Mouse (Mus musculus) megakaryocyte, adult 5-6 weeks (primary cell): ENCODE data around the gene Slc39a13. TPM values are rescaled to one million over a fixed set of nuclear protein-coding genes. Genes with fewer than 3 reads are reported as not detected.
"Not testable (repeated sequence)": the region's sequence is repeated elsewhere in the genome, so short reads cannot be mapped to it uniquely, and the experiment has no call there.

Experiments
- ATAC-seq: 2 replicates; pipeline ENCODE4 v1.8.0; 2016; ENCODE audit warnings: mild to moderate bottlenecking, inconsistent platforms; ENCODE audit not compliant: poor library complexity, severe bottlenecking
- total RNA-seq, 2 experiments: library from RNA; stranded (forward) in 1 of 2; stranded (reverse) in 1 of 2; fragments of 153-499, 151-499 nt in 1 of 2; fragments of 221-1000, 200-1000 nt in 1 of 2; gene quantifications; 2 replicates each; pipeline versions ENCODE4 v1.2.3 to v1.2.4; 2015 to 2017

Slc39a13 gene
- total RNA-seq, 2 experiments from 2014 or later = 10.9 to 15.6 TPM

- no peak for ATAC-seq
These were observed 1.9 kb downstream of the Slc39a13 start for GRCm38 (mm10) chr2:91068162-91068871.

- no peak for ATAC-seq
These were observed 3.8 kb downstream of the Slc39a13 start for GRCm38 (mm10) chr2:91066455-91066854.

- peak; percentile 34; the same call in 1 of the 2 replicates for ATAC-seq
These were observed 4.7 kb downstream of the Slc39a13 start for GRCm38 (mm10) chr2:91065544-91065943.

GRCm38 (mm10) chr2:91064211-91064610, 6.0 kb downstream of the Slc39a13 start:
- no peak for ATAC-seq

- no peak for ATAC-seq
These were observed 7.2 kb downstream of the Slc39a13 start for GRCm38 (mm10) chr2:91062779-91063606.

GRCm38 (mm10) chr2:91061849-91062481, 8.3 kb downstream of the Slc39a13 start:
- ATAC-seq = no peak

- peak; percentile 26 for ATAC-seq
These were observed 9.5 kb downstream of the Slc39a13 start for GRCm38 (mm10) chr2:91060544-91061355.

GRCm38 (mm10) chr2:91059376-91059775, 10.8 kb downstream of the Slc39a13 start:
- ATAC-seq = no peak

GRCm38 (mm10) chr2:91058435-91058834, 11.8 kb downstream of the Slc39a13 start:
- ATAC-seq = no peak

GRCm38 (mm10) chr2:91053934-91054382, 16.3 kb downstream of the Slc39a13 start, which contains the start of gene Psmc3:
Gene Psmc3 (plus strand): TSS chr2:91054009.
- peak; percentile 99 for ATAC-seq

- ATAC-seq = no peak; the same call in 1 of the 2 replicates
These were observed 16.9 kb downstream of the Slc39a13 start for GRCm38 (mm10) chr2:91053181-91053933.

- no peak for ATAC-seq
These were observed 17.5 kb downstream of the Slc39a13 start for GRCm38 (mm10) chr2:91052752-91053151.

- ATAC-seq = no peak
These were observed 18.3 kb downstream of the Slc39a13 start for GRCm38 (mm10) chr2:91051917-91052316.

GRCm38 (mm10) chr2:91047359-91047758, 22.9 kb downstream of the Slc39a13 start:
- ATAC-seq = no peak

- not testable (repeated sequence) for ATAC-seq
These were observed 24.4 kb downstream of the Slc39a13 start for GRCm38 (mm10) chr2:91045805-91046204.

- ATAC-seq = no peak
These were observed 25.5 kb downstream of the Slc39a13 start for GRCm38 (mm10) chr2:91044727-91045126.

GRCm38 (mm10) chr2:91042651-91043398, 27.4 kb downstream of the Slc39a13 start:
- ATAC-seq = peak; percentile 98

- no peak for ATAC-seq
These were observed 28.4 kb downstream of the Slc39a13 start for GRCm38 (mm10) chr2:91041786-91042185.

- no peak for ATAC-seq
These were observed 34.8 kb downstream of the Slc39a13 start, which contains the start of gene Rapsn for GRCm38 (mm10) chr2:91035385-91035784. Gene Rapsn (plus strand): TSS chr2:91035620.
